Mouse (Mus musculus): ENCODE results near the gene Nav2. TPM values are rescaled to one million over a fixed set of nuclear protein-coding genes. Genes with fewer than 3 reads are reported as not detected.

Gene Nav2
- polyA plus RNA-seq, 1 experiment from 2014 or later: 10.1 TPM

- Histone ChIP-seq H3K4me2 (ENCODE audit: low read length) (no peak overlapping the region), H3K4me1 (replicated peaks; ENCODE audit: insufficient read depth, low read length) (no peaks in the 10 kb centered on the region), H3K9ac (ENCODE audit: low read depth, low read length) (no peak overlapping the region), H3K4me3 (replicated peaks; ENCODE audit: low read depth, low read length) (no peak overlapping the region), H3K27me3 (ENCODE audit: insufficient read depth, low read length) (no peaks in the 10 kb centered on the region), H3K36me3 (ENCODE audit: insufficient read depth, low read length) (no peaks in the 10 kb centered on the region), H3K9me3 (replicated peaks; ENCODE audit: low read length) (no peaks in the 10 kb centered on the region), H3K27ac (no peak overlapping the region)
- ATAC-seq (replicated peaks; ENCODE audit: low FRiP score, low read depth) (no peak), DNase-seq (ENCODE audit: low spot score) (no peak)
- WGBS: 64% methylated on average over 12 of the region's 12 CpGs
- TF ChIP-seq CTCF (IDR thresholded peaks at IDR 0.05; ENCODE audit: low read depth): no peak
Measured at GRCm38 (mm10) chr7:49267621-49268325, 359.3 kb downstream of the Nav2 start.

GRCm38 (mm10) chr7:49268401-49268921, 359.9 kb downstream of the Nav2 start:
- Histone ChIP-seq H3K27ac (no peak overlapping the region), H3K9ac (ENCODE audit: low read depth, low read length) (no peak overlapping the region), H3K9me3 (replicated peaks; ENCODE audit: low read length) (no peaks in the 10 kb centered on the region), H3K36me3 (ENCODE audit: insufficient read depth, low read length) (no peaks in the 10 kb centered on the region), H3K4me2 (ENCODE audit: low read length) (no peak overlapping the region), H3K4me1 (replicated peaks; ENCODE audit: insufficient read depth, low read length) (no peaks in the 10 kb centered on the region), H3K4me3 (replicated peaks; ENCODE audit: low read depth, low read length) (no peak overlapping the region), H3K27me3 (ENCODE audit: insufficient read depth, low read length) (no peaks in the 10 kb centered on the region)
- ATAC-seq (replicated peaks; ENCODE audit: low FRiP score, low read depth): no peak
- no peak for TF ChIP-seq CTCF (IDR thresholded peaks at IDR 0.05; ENCODE audit: low read depth)
- WGBS: 82% methylated on average over 9 of the region's 9 CpGs
- DNase-seq (ENCODE audit: low spot score): no peak

- whole genome bisulfite sequencing: 81% methylated on average over 11 of the region's 11 CpGs
- no peak for ATAC-seq (replicated peaks; ENCODE audit: low FRiP score, low read depth)
- H3K9me3 ChIP-seq (replicated peaks; ENCODE audit: low read length): no peaks in the 10 kb centered on the region
Measured at GRCm38 (mm10) chr7:49270855-49271254, 362.3 kb downstream of the Nav2 start.

GRCm38 (mm10) chr7:49272445-49273439, 364.2 kb downstream of the Nav2 start:
- Histone ChIP-seq H3K27me3 (ENCODE audit: insufficient read depth, low read length) (no peaks in the 10 kb centered on the region), H3K4me1 (replicated peaks; ENCODE audit: insufficient read depth, low read length) (no peaks in the 10 kb centered on the region), H3K4me3 (replicated peaks; ENCODE audit: low read depth, low read length) (no peak overlapping the region), H3K9ac (ENCODE audit: low read depth, low read length) (no peak overlapping the region), H3K27ac (no peak overlapping the region), H3K4me2 (ENCODE audit: low read length) (no peak overlapping the region), H3K36me3 (ENCODE audit: insufficient read depth, low read length) (no peaks in the 10 kb centered on the region), H3K9me3 (replicated peaks; ENCODE audit: low read length) (no peaks in the 10 kb centered on the region)
- ATAC-seq (replicated peaks; ENCODE audit: low FRiP score, low read depth): 0 out of 2 replicates have a peak, but pooled peaks have one; percentile 20
- 27% methylated on average over 16 of the region's 16 CpGs for WGBS
- peak; percentile 98 for TF ChIP-seq CTCF (IDR thresholded peaks at IDR 0.05; ENCODE audit: low read depth)
- peak; percentile 91 for DNase-seq (ENCODE audit: low spot score)

More at GRCm38 (mm10) chr7:49270855-49271254, 362.3 kb downstream of the Nav2 start:
- no peaks in the 10 kb centered on the region for H3K4me1 ChIP-seq (replicated peaks; ENCODE audit: insufficient read depth, low read length)
- H3K4me3 ChIP-seq (replicated peaks; ENCODE audit: low read depth, low read length): no peak overlapping the region
- H3K9ac ChIP-seq (ENCODE audit: low read depth, low read length): no peak overlapping the region
- no peak for TF ChIP-seq CTCF (IDR thresholded peaks at IDR 0.05; ENCODE audit: low read depth)
- H3K36me3 ChIP-seq (ENCODE audit: insufficient read depth, low read length): no peaks in the 10 kb centered on the region
- no peaks in the 10 kb centered on the region for H3K27me3 ChIP-seq (ENCODE audit: insufficient read depth, low read length)
- no peak for DNase-seq (ENCODE audit: low spot score)
- no peak overlapping the region for H3K4me2 ChIP-seq (ENCODE audit: low read length)
- no peak overlapping the region for H3K27ac ChIP-seq

- 86% methylated on average over 13 of the region's 13 CpGs for WGBS
- ATAC-seq (replicated peaks; ENCODE audit: low FRiP score, low read depth): no peak
- no peak overlapping the region for H3K4me3 ChIP-seq (replicated peaks; ENCODE audit: low read depth, low read length)
Measured at GRCm38 (mm10) chr7:49273907-49274656, 365.6 kb downstream of the Nav2 start.

More at GRCm38 (mm10) chr7:49273907-49274656, 365.6 kb downstream of the Nav2 start:
- Histone ChIP-seq H3K4me1 (replicated peaks; ENCODE audit: insufficient read depth, low read length) (no peaks in the 10 kb centered on the region), H3K4me2 (ENCODE audit: low read length) (no peak overlapping the region), H3K9ac (ENCODE audit: low read depth, low read length) (no peak overlapping the region), H3K9me3 (replicated peaks; ENCODE audit: low read length) (no peaks in the 10 kb centered on the region), H3K36me3 (ENCODE audit: insufficient read depth, low read length) (no peaks in the 10 kb centered on the region), H3K27me3 (ENCODE audit: insufficient read depth, low read length) (no peaks in the 10 kb centered on the region), H3K27ac (no peak overlapping the region)
- TF ChIP-seq CTCF (IDR thresholded peaks at IDR 0.05; ENCODE audit: low read depth): no peak
- no peak for DNase-seq (ENCODE audit: low spot score)
